In genomic region chr9:78088971-78089370, GRCm38 (mm10) we compare ENCODE assay signal across 41 mouse cellular contexts. TPM values are rescaled to one million over a fixed set of nuclear protein-coding genes. Genes with fewer than 3 reads are reported as not detected.
DNase-seq lines count a peak whose midpoint lies in the region; ATAC-seq lines count a peak whose summit lies in the region.
"Had no signal": no experiment of that assay in that cellular context is flagged by ENCODE, and none has a peak within 500 bp of the region (broad histone marks: within the 10 kb centered on the region; RNA-seq: fewer than 3 reads in every experiment).

No protein-coding gene starts in this region.

- H3K27me3 ChIP-seq in heart, embryonic 11.5 days (ENCODE audit: control insufficient read depth, insufficient read depth, low read length), result no peaks in the 10 kb centered on the region
- H3K27me3 ChIP-seq in heart, embryonic 15.5 days, result no peaks in the 10 kb centered on the region
- H3K27me3 ChIP-seq: CH12.LX; embryonic facial prominence, embryonic 12.5 days; kidney, embryonic 15.5 days; liver, embryonic 12.5 days; midbrain, embryonic 13.5 days had no signal

- H3K9me3 ChIP-seq in heart, embryonic 11.5 days (replicated peaks; ENCODE audit: control insufficient read depth, low read length), result no peaks in the 10 kb centered on the region
- no peaks in the 10 kb centered on the region for H3K9me3 ChIP-seq in heart, embryonic 15.5 days (replicated peaks)
- H3K9me3 ChIP-seq: embryonic facial prominence, embryonic 12.5 days; hindbrain, embryonic 10.5 days; kidney, embryonic 15.5 days; liver, embryonic 12.5 days; midbrain, embryonic 13.5 days had no signal

- intact Hi-C loops in heart, postnatal 25 days (cut with DNase I), result no loop called here

- no peak overlapping the region for H3K4me3 ChIP-seq in heart, embryonic 11.5 days (ENCODE audit: low read depth, low read length)
- H3K4me3 ChIP-seq in heart, embryonic 15.5 days, result no peak overlapping the region
- H3K4me3 ChIP-seq: embryonic facial prominence, embryonic 12.5 days; hindbrain, embryonic 10.5 days; kidney, embryonic 15.5 days; liver, embryonic 12.5 days; midbrain, embryonic 13.5 days had no signal

- peak; percentile 68 for ATAC-seq in frontal cortex, adult (ENCODE audit: low TSS enrichment)
- ATAC-seq in heart, embryonic 11.5 days (replicated peaks; ENCODE audit: insufficient number of reproducible peaks, low FRiP score, low TSS enrichment), result 0 out of 2 replicates have a peak, but pooled peaks have one; percentile 42
- ATAC-seq in heart, embryonic 15.5 days (replicated peaks; ENCODE audit: insufficient number of reproducible peaks, insufficient read depth, low FRiP score, low read depth), result peak; percentile 67
- ATAC-seq: forebrain, embryonic 14.5 days; liver, embryonic 12.5 days; liver, postnatal 0 days had no signal

- no peak overlapping the region for H3K4me2 ChIP-seq in heart, embryonic 11.5 days
- no peak overlapping the region for H3K4me2 ChIP-seq in heart, embryonic 15.5 days
- H3K4me2 ChIP-seq: embryonic facial prominence, embryonic 12.5 days; kidney, embryonic 15.5 days; liver, embryonic 12.5 days; midbrain, embryonic 13.5 days had no signal

- no peak for DNase-seq in frontal cortex, postnatal 25 days (ENCODE audit: low spot score in 2 of 2)
- no peak for DNase-seq in heart, postnatal 25 days (ENCODE audit: low spot score)
- no peak for DNase-seq in cerebellum, adult 11 months
- no peak for DNase-seq in c-Kit-positive CD71-positive TER-119-positive erythroid progenitor cells, embryonic 14.5 days (ENCODE audit: low spot score)
- DNase-seq: adrenal gland, adult 8-10 months; cerebellum, adult 11-12 months; cerebellum, adult 9-11 months; embryo, embryonic 11 days; kidney, adult 18-20 months; kidney, postnatal 36 days; layer of hippocampus, postnatal 36 days; left cerebral cortex, postnatal 4 days; liver, postnatal 0 days; lung, postnatal 36 days; right cerebral cortex, postnatal 14 days; thymus, postnatal 14 days had no signal

- peaks cover 12% of the 10 kb centered on the region; the same call in 1 of the 2 replicates for H3K4me1 ChIP-seq in heart, embryonic 11.5 days (ENCODE audit: control insufficient read depth, insufficient read depth, low read length)
- peaks cover 14% of the 10 kb centered on the region for H3K4me1 ChIP-seq in heart, embryonic 15.5 days (replicated peaks)
- H3K4me1 ChIP-seq: embryonic facial prominence, embryonic 12.5 days; hindbrain, embryonic 10.5 days; kidney, embryonic 15.5 days; midbrain, embryonic 13.5 days had no signal

- H3K27ac ChIP-seq in heart, embryonic 11.5 days (ENCODE audit: low read depth, low read length), result peak overlapping the region; percentile 79
- peak overlapping the region; percentile 75 for H3K27ac ChIP-seq in heart, embryonic 15.5 days
- H3K27ac ChIP-seq: embryonic facial prominence, embryonic 12.5 days; hindbrain, embryonic 10.5 days; kidney, embryonic 15.5 days; liver, embryonic 12.5 days; midbrain, embryonic 13.5 days had no signal

- WGBS in heart, embryonic 11.5 days (ENCODE audit: insufficient replicate concordance), result 59% methylated on average over 7 of the region's 7 CpGs
- WGBS in heart, embryonic 15.5 days, result 41% methylated on average over 7 of the region's 7 CpGs

- H3K36me3 ChIP-seq in heart, embryonic 11.5 days (ENCODE audit: control insufficient read depth, insufficient read depth, low read length), result peaks cover 18% of the 10 kb centered on the region
- H3K36me3 ChIP-seq in heart, embryonic 15.5 days, result peaks cover 55% of the 10 kb centered on the region

- H3K9ac ChIP-seq in heart, embryonic 11.5 days (ENCODE audit: low read depth, low read length), result peak overlapping the region; percentile 50; the same call in 1 of the 2 replicates
- no peak overlapping the region for H3K9ac ChIP-seq in heart, embryonic 15.5 days
- H3K9ac ChIP-seq: embryonic facial prominence, embryonic 12.5 days; kidney, embryonic 15.5 days; liver, embryonic 12.5 days; liver, postnatal 0 days had no signal

RNA-seq across cellular contexts. Expression of gene Fbxo9, which starts 19.9 kb away (rescaled TPM):
- polyA plus RNA-seq in heart, embryonic 11.5 days (2014; fragmentation: Nextera tagmentation; extraction: Ambion mirVana), result 37.0 and 38.0 TPM in 2 replicates
- total RNA-seq in heart, postnatal 25 days (2021), result 10 to 100 TPM; 49.2 to 51.3 TPM
- polyA plus RNA-seq in heart, embryonic 15.5 days (2015; fragmentation: Nextera tagmentation; extraction: Ambion mirVana), result 42.4 and 48.6 TPM in 2 replicates

RNA-seq across cellular contexts. Expression of gene Ick, which starts 20.0 kb away (rescaled TPM):
- polyA plus RNA-seq in heart, embryonic 11.5 days (2014; fragmentation: Nextera tagmentation; extraction: Ambion mirVana), result 16.1 and 16.8 TPM in 2 replicates
- total RNA-seq in heart, postnatal 25 days (2021), result 10 to 100 TPM; 14.9 to 15.3 TPM
- polyA plus RNA-seq in heart, embryonic 15.5 days (2015; fragmentation: Nextera tagmentation; extraction: Ambion mirVana), result 13.4 and 16.8 TPM in 2 replicates

RNA-seq across cellular contexts. Expression of gene Gcm1, which starts 37.2 kb away (rescaled TPM):
- polyA plus RNA-seq in heart, embryonic 11.5 days (2014; fragmentation: Nextera tagmentation; extraction: Ambion mirVana), result not detected in 2 replicates
- not detected for total RNA-seq in heart, postnatal 25 days (2021)
- polyA plus RNA-seq in heart, embryonic 15.5 days (2015; fragmentation: Nextera tagmentation; extraction: Ambion mirVana), result 0.09 TPM in 1 of 2 replicates, not detected in the other
- total RNA-seq: adrenal gland, adult 8-10 months; adrenal gland, postnatal 4 days; CH12.LX; gastrocnemius, adult 8-10 months; layer of hippocampus, adult 8-10 months; layer of hippocampus, postnatal 36 days; left cerebral cortex, postnatal 4 days; megakaryocyte-erythroid progenitor cell, adult 5-6 weeks; monocyte, adult 5-6 weeks had no signal
- polyA plus RNA-seq: C2C12; forebrain, embryonic 14.5 days; frontal cortex, adult 2 months; gonadal fat pad, adult 2 months; hindbrain, embryonic 16.5 days; intestine, embryonic 14.5 days; liver, embryonic 12.5 days; liver, postnatal 0 days; neural tube, embryonic 14.5 days; small intestine, adult 2 months; stomach, embryonic 14.5 days; testis, adult 2 months; urinary bladder, adult 2 months had no signal
